Mouse (Mus musculus) neural tube, embryonic 13.5 days (tissue): ENCODE measurements around the gene Socs3. TPM values are rescaled to one million over a fixed set of nuclear protein-coding genes. Genes with fewer than 3 reads are reported as not detected.
A peak's percentile ranks its signal among the peaks of the same experiment; 100 is the strongest.

Experiments used
- ATAC-seq: fragments of 200-750 bp; cut with Nextera tagmentation; 2 replicates; pipeline ENCODE4 v1.8.0; 2017; ENCODE audit warnings: low read depth, mild to moderate bottlenecking, moderate TSS enrichment, moderate library complexity
- H3K27ac ChIP-seq: fragments of 300-500 bp; sonication (generic); replicated peaks from 2 replicates; pipeline ENCODE4 v1.5.1; 2015; ENCODE audit warnings: moderate library complexity, mild to moderate bottlenecking, inconsistent platforms
- H3K27me3 ChIP-seq: fragments of 300-500 bp; sonication (generic); 2 replicates; pipeline ENCODE4 v1.6.1; 2015; ENCODE audit warnings: mild to moderate bottlenecking, inconsistent platforms
- H3K36me3 ChIP-seq: fragments of 300-500 bp; sonication (generic); 2 replicates; pipeline ENCODE4 v1.6.1; 2015; ENCODE audit warnings: mild to moderate bottlenecking, inconsistent platforms
- H3K4me1 ChIP-seq: fragments of 300-500 bp; sonication (generic); replicated peaks from 2 replicates; pipeline ENCODE4 v1.6.1; 2015; ENCODE audit warnings: inconsistent platforms
- H3K4me2 ChIP-seq: fragments of 300-500 bp; sonication (generic); 2 replicates; pipeline ENCODE4 v1.6.1; 2015; ENCODE audit warnings: inconsistent platforms, mild to moderate bottlenecking, moderate library complexity
- H3K4me3 ChIP-seq: fragments of 300-500 bp; sonication (generic); 2 replicates; pipeline ENCODE4 v1.5.1; 2015; ENCODE audit warnings: mild to moderate bottlenecking, inconsistent platforms
- H3K9ac ChIP-seq: fragments of 300-500 bp; sonication (generic); 2 replicates; pipeline ENCODE4 v1.6.1; 2015; ENCODE audit warnings: moderate library complexity, mild to moderate bottlenecking, inconsistent platforms
- H3K9me3 ChIP-seq: fragments of 300-500 bp; sonication (generic); 2 replicates; pipeline ENCODE4 v1.6.1; 2016; ENCODE audit warnings: inconsistent platforms
- WGBS: fragments of 180-500 bp; shearing (Covaris S2); methylation state at CpG from one replicate; pipeline ENCODE4 v1.1.7; 2015; 5-methylcytosine and 5-hydroxymethylcytosine counted together
- polyA plus RNA-seq: library from polyadenylated mRNA; unstranded; fragments of >200 nt; fragmentation: Nextera tagmentation; extraction: Ambion mirVana; gene quantifications from 2 replicates; pipeline ENCODE4 v1.2.1, GENCODE M21; 2015

Socs3 gene
- polyA plus RNA-seq, 1 experiment from 2014 or later: 8.7 TPM

DNA sequence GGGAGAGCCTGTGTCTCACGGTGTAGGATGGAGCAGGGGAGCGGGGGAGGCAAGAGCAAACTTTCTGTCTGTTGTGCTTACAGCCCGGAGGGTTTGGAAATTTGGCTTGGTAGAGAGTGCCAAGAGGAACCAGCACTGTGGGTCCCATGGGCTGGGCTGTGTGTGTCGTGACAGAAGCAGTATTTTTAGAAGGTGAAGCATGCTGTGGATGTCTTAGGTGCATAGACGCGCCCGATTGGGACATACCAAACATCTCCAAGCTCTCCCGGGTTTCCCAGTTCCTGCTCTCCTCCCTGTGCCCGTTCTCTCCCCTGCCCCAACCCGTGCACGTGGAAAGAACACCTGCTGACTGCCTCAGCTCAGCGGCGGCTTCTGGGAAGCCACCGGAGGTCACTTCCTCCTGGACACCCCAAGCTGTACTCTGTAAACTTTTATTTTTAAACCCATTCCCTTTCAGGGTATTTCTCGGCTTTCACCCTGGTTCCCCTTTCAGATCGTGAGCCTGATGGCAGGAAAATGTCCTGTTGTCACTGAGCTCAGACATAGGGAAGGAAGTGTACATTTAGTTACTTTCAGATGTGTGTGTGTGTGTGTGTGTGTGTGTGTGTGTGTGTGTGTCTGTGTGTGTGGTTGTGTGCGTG is 10.0 kb downstream of the Socs3 start:
- H3K9me3 ChIP-seq: no peaks in the 10 kb centered on the region
- no peak overlapping the region for H3K4me3 ChIP-seq
- H3K9ac ChIP-seq: no peak overlapping the region
- H3K4me1 ChIP-seq: peaks cover 40% of the 10 kb centered on the region
- H3K4me2 ChIP-seq: no peak overlapping the region
- peaks cover 8% of the 10 kb centered on the region for H3K27me3 ChIP-seq
- 65% methylated on average over 17 of the region's 17 CpGs for WGBS
- ATAC-seq: no peak
- no peaks in the 10 kb centered on the region for H3K36me3 ChIP-seq
- H3K27ac ChIP-seq: no peak overlapping the region

DNA sequence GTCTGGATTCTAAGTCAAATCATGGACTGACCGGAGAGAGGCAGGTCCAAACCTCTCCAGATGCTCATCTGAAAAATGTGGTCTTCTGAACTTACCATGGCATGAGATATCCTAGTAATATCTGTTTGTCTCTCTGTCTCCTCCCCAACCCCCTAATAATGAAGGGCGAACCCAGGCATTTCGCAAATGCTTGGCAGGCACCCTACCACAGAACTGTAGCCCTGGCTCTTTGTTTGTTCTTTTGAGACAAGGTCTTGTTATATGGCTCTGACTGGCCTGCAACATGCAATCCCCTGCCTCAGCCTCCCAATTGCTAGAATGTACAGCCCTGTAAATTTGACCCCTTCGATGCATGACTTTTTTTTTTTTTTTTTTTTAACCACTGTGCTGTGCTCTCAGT is 10.7 kb downstream of the Socs3 start:
- Histone ChIP-seq H3K9ac (no peak overlapping the region), H3K9me3 (no peaks in the 10 kb centered on the region), H3K27ac (no peak overlapping the region), H3K4me2 (no peak overlapping the region), H3K36me3 (no peaks in the 10 kb centered on the region), H3K4me1 (peaks cover 40% of the 10 kb centered on the region), H3K4me3 (no peak overlapping the region), H3K27me3 (peaks cover 1% of the 10 kb centered on the region; the same call in 1 of the 2 replicates)
- WGBS: 81% methylated on average over 4 of the region's 4 CpGs
- ATAC-seq: no peak

DNA sequence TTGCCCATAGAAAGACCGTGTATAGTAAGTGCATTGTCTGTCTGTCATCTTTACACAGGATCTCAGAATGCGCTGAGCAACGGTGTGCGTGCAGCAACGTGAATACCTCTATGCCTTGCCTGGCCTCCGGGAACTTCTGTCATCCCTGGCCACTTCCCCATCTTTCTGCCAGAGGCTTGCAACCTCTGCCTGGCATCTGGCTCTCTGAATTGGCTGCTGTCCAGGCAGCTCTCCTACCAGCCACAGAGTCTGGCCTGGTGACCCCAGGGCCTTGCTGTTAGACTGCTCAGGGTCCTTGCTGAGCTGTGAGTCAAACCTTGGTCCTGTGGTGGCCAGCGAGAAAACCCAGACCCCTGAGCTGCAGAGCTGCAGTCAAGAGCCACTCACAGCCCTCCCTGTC is 11.7 kb downstream of the Socs3 start:
- no peak for ATAC-seq
- peaks cover 34% of the 10 kb centered on the region for H3K4me1 ChIP-seq
- no peak overlapping the region for H3K9ac ChIP-seq
- 74% methylated on average over 7 of the region's 7 CpGs for WGBS
- no peaks in the 10 kb centered on the region for H3K9me3 ChIP-seq
- no peak overlapping the region for H3K27ac ChIP-seq
- H3K4me2 ChIP-seq: no peak overlapping the region
- no peak overlapping the region for H3K4me3 ChIP-seq
- H3K27me3 ChIP-seq: no peaks in the 10 kb centered on the region
- H3K36me3 ChIP-seq: no peaks in the 10 kb centered on the region

DNA sequence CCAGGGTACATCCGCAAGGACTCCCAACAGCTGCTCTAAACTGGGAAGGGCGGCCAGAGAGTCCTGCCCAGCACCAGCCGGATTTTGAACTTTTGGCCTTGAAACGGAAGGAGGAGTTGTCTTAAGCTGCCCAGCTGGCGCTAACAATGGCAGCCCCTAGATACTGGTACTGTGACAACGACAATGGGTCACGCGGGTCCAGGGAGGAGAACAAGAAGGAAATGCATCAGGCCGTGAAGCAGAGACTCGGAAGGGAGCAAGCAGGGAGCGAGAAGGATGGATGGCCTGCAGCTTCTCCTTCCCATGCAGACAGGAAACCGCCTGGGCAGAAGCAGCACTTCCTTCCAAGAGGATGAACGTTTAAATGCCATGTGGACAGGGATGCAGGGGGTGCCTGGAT is 14.2 kb downstream of the Socs3 start:
- no peak overlapping the region for H3K4me2 ChIP-seq
- no peak overlapping the region for H3K9ac ChIP-seq
- H3K27me3 ChIP-seq: peaks cover 13% of the 10 kb centered on the region; the same call in 1 of the 2 replicates
- H3K9me3 ChIP-seq: no peaks in the 10 kb centered on the region
- no peaks in the 10 kb centered on the region for H3K36me3 ChIP-seq
- H3K4me3 ChIP-seq: no peak overlapping the region
- peak overlapping the region; percentile 3; the same call in 1 of the 2 replicates for H3K27ac ChIP-seq
- no peak for ATAC-seq
- peaks cover 19% of the 10 kb centered on the region for H3K4me1 ChIP-seq
- 55% methylated on average over 13 of the region's 13 CpGs for WGBS

DNA sequence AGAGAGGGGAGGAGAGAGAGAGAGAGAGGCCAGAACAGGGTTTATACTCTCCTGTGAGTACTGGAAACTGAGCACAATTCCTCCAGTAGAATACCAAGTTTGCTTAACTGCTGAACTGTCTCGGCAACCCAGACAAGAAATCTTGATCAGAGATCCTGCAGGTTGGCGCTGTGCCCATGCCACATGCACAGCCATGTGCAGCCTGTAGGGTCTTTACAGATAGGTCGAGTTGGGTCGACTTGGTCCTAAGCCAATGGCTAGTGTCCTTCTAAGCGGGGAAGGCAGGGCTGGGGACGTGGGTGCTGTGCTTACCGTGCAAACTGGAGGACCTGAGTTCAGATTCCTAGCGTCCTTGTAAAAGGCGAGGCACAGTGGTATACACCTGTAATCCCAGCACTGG is 15.0 kb downstream of the Socs3 start:
- 0 out of 2 replicates have a peak overlapping the region, but pooled peaks have one; percentile 9 for H3K9ac ChIP-seq
- no peak overlapping the region for H3K4me2 ChIP-seq
- H3K4me1 ChIP-seq: peaks cover 24% of the 10 kb centered on the region
- 74% methylated on average over 9 of the region's 9 CpGs for WGBS
- ATAC-seq: no peak
- no peaks in the 10 kb centered on the region for H3K36me3 ChIP-seq
- peak overlapping the region; percentile 30; the same call in 1 of the 2 replicates for H3K27ac ChIP-seq
- H3K9me3 ChIP-seq: no peaks in the 10 kb centered on the region
- peaks cover 19% of the 10 kb centered on the region for H3K27me3 ChIP-seq
- no peak overlapping the region for H3K4me3 ChIP-seq

DNA sequence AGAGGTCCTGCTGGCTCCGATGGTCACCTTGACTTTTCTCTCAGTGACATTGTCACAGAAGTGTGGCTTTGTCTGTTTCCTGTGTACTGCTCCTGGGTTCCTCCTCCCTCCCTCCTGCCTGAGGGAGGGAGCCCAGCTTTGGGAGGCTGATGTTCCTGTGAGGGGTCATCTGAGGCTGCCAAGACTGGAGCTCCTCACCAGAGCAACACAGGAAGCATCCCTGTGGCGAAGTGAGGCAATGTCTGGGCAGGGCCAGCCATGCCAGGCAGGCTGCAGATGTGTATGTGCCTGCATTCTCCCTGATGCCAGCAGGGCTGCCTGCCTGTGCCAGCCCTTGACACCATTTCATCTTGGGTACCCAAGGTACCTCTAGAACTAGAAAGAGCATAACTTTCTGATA is 15.8 kb downstream of the Socs3 start:
- H3K4me1 ChIP-seq: peaks cover 30% of the 10 kb centered on the region
- ATAC-seq: no peak
- peak overlapping the region; percentile 30; the same call in 1 of the 2 replicates for H3K27ac ChIP-seq
- H3K36me3 ChIP-seq: no peaks in the 10 kb centered on the region
- no peaks in the 10 kb centered on the region for H3K9me3 ChIP-seq
- WGBS: 59% methylated on average over 2 of the region's 2 CpGs
- peaks cover 23% of the 10 kb centered on the region for H3K27me3 ChIP-seq
- H3K4me3 ChIP-seq: no peak overlapping the region
- peak overlapping the region; percentile 9; the same call in 1 of the 2 replicates for H3K9ac ChIP-seq
- H3K4me2 ChIP-seq: no peak overlapping the region

DNA sequence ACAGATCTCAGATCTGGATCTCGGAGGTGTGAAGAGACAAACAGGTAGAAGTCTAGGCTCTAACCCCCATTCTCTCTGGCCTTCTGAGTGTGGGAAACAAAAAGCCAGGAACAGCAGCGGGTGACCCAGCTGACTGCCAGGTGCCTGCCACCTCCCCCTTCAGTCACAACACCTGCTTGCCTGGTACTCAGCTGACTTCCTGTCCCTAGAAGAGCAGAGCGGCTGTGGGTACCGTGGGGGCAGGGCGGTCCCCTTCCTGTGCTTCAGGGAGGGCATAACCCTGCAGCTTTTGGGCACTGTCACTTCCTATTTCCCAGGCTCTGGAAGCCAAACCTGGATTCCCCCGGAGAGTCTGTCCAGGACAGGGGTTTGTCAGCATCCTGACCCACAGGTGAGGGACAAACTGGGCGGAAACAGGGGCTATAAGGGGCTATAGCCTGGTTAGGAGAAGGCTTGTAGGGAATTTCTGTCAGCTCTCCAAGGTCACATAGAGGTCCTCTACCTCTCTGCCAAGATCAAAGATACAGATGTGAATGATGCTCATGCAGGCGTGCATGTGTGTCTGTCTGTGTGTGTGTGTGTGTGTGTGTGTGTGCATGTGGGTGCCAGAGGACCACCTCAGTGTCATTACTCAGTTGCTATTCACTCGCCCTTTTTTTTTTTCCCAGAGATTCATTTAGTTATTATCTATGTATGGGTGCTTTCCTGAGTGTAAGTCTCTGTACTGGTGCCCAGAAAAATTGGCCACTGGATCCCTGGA is 17.5 kb downstream of the Socs3 start:
- Histone ChIP-seq H3K4me3 (no peak overlapping the region), H3K9me3 (no peaks in the 10 kb centered on the region), H3K27ac (no peak overlapping the region), H3K36me3 (no peaks in the 10 kb centered on the region), H3K27me3 (peaks cover 26% of the 10 kb centered on the region), H3K4me1 (peaks cover 30% of the 10 kb centered on the region), H3K4me2 (no peak overlapping the region), H3K9ac (no peak overlapping the region)
- ATAC-seq: no peak
- 70% methylated on average over 9 of the region's 9 CpGs for WGBS

DNA sequence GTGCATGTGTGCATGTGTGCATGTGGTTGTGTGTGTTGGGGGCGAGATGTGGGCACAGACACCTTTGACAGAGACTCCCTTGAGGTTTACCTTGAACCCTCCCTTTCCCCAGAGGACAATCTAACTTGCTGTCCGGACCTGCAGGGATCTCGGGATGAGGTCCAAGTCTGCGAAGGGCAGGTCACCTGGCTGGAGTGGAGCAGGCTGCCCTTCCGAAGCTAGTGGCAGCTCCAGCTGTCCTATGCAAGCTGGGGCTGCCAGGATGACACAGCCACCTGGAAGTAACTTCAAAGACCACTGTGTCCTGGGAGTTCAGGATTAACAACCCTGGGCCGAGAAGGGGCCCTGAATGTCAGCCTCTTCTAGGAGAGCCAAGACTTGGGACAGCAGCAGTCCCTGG is 18.5 kb downstream of the Socs3 start:
- Histone ChIP-seq H3K9ac (no peak overlapping the region), H3K36me3 (no peaks in the 10 kb centered on the region), H3K4me2 (no peak overlapping the region), H3K27me3 (peaks cover 26% of the 10 kb centered on the region), H3K27ac (no peak overlapping the region), H3K4me1 (peaks cover 30% of the 10 kb centered on the region), H3K4me3 (no peak overlapping the region), H3K9me3 (no peaks in the 10 kb centered on the region)
- 75% methylated on average over 6 of the region's 6 CpGs for WGBS
- ATAC-seq: no peak

DNA sequence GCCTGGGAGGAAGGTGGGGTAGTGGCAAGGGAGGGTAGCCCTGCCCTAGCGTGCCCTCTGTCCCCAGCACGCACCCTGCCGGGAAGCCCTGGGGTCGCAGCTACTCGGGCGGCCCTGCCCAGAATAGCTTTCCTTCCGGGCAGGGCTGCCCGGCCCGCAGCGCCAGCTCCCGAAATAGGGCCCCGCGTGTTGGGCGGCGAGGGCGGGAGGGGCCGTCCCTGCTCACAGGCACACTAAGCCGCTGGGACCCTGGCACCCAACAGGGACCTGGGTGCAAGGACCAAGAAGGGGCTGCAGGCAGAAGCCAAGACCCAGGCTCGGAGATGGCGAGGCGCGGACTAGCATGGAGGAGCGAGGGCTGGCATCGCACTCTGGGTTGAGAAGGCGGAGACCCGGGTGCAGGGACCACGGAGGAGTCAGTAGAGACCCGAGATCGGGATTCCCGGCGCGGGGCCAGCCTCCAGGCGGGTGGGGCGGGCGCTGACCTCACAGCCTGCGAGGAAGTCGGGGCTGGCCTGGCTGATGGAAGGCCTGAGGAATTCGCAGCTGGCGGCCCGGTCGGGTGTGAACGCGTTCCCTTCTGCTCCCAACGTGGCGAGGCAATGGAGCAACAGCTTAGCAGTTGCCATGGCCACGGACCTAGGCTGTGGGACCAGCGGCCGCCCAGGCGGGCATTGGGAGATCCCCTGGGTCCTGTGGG is 20.3 kb downstream of the Socs3 start:
- peaks cover 17% of the 10 kb centered on the region for H3K4me1 ChIP-seq
- H3K4me2 ChIP-seq: peak overlapping the region; percentile 57
- H3K27me3 ChIP-seq: peaks cover 29% of the 10 kb centered on the region
- no peaks in the 10 kb centered on the region for H3K9me3 ChIP-seq
- WGBS: under 1% methylated on average over 49 of the region's 49 CpGs
- peak overlapping the region; percentile 26 for H3K4me3 ChIP-seq
- ATAC-seq: peak; percentile 79
- H3K27ac ChIP-seq: no peak overlapping the region
- peak overlapping the region; percentile 64 for H3K9ac ChIP-seq
- H3K36me3 ChIP-seq: no peaks in the 10 kb centered on the region

DNA sequence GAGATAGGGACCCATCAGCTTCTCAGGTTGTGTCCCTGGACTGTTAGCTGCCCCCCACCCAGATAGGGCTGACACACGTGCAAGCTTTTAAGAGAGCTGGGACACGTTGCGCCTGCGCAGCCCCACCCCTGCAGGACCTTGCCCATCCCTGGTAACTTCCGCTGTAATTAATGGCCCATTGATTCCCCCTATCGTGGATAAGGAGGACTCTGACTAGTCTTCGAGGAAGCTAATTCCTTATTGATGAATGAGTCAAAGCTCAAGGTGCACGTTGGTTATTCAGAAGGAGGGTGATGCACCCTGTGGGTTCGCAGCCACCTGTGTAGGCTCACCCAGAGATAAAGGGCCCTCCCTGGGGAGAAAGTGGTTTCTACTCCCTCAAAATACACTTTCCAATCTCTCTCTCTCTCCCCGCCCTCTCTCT is 22.8 kb downstream of the Socs3 start:
- Histone ChIP-seq H3K4me3 (no peak overlapping the region), H3K9ac (no peak overlapping the region), H3K4me2 (no peak overlapping the region), H3K27me3 (peaks cover 29% of the 10 kb centered on the region), H3K36me3 (no peaks in the 10 kb centered on the region), H3K4me1 (peaks cover 10% of the 10 kb centered on the region), H3K9me3 (no peaks in the 10 kb centered on the region), H3K27ac (no peak overlapping the region)
- no peak for ATAC-seq
- 75% methylated on average over 10 of the region's 10 CpGs for WGBS

DNA sequence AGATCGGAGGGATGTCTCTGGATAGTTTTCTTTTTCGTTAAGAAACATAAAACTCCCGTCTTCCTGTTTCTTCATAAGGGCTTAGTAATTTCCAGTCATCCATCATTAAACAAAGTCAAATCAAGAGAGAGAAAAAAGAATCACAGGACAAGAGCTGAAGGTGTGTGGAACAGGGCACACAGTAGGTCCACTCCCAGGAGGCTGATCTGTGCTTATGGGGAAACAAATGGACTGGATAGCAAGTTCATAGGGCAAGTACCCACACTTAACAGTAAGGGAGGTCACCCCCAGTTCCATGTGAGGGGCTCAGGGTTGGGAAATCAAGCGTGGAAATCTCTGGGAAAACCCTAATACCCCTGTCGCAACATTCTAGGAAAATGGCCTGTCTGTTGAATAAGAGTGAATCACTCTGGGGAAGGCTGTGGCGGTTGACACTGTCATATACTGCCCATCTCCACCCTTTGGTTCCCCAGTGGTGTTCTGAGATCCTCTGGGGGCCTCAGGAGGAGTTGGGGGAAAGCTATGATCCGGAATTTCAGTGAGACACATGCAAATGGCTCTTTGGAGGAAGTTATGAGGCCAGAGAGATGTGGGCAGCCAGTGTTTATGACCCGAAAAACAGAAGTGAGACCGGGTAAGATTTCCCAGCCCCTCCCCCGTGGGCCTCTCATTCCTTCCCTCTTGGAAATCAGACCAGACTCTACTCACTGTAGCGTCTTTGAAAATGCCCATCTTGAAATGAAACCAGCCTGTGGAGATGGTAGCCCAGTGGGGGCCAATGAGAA is 23.5 kb downstream of the Socs3 start:
- H3K9me3 ChIP-seq: no peaks in the 10 kb centered on the region
- no peak for ATAC-seq
- no peak overlapping the region for H3K27ac ChIP-seq
- WGBS: 75% methylated on average over 11 of the region's 11 CpGs
- no peaks in the 10 kb centered on the region for H3K36me3 ChIP-seq
- no peak overlapping the region for H3K4me3 ChIP-seq
- H3K27me3 ChIP-seq: peaks cover 23% of the 10 kb centered on the region
- H3K4me2 ChIP-seq: no peak overlapping the region
- peaks cover 17% of the 10 kb centered on the region for H3K4me1 ChIP-seq
- H3K9ac ChIP-seq: no peak overlapping the region
